Mouse (Mus musculus): ENCODE results near the gene Pemt. TPM values are rescaled to one million over a fixed set of nuclear protein-coding genes. Genes with fewer than 3 reads are reported as not detected.

Pemt gene
- polyA plus RNA-seq, 1 experiment, result 1.3 TPM

GRCm38 (mm10) chr11:59975241-59975640 lies 71.0 kb downstream of the Pemt start:
- no peak for TF ChIP-seq GATA1 (IDR thresholded peaks at IDR 0.05; ENCODE audit: low read length)

- TF ChIP-seq GATA1 (IDR thresholded peaks at IDR 0.05; ENCODE audit: low read length), result no peak
Observed at GRCm38 (mm10) chr11:59973389-59973788, 72.9 kb downstream of the Pemt start.

DNA sequence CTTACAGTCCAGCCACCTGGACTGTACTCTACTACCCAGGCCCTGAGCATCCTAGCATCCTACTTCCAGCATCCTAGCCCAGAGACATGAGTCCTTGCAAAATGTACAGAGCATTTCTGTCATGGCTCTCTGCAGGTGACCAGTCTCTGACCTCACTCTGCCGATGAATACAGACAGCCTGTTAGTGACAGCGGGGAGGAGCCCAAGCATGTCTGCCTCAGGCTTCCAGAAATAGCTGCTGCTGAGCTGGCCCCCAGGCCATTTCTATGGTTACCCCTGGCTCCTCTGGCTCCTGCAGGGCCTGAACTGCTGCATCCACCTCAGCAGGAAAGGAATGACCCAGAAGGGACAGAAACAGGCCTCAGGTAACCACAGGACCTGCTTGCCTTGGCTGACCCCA lies 74.6 kb downstream of the Pemt start:
- TF ChIP-seq GATA1 (IDR thresholded peaks at IDR 0.05; ENCODE audit: low read length), result no peak

DNA sequence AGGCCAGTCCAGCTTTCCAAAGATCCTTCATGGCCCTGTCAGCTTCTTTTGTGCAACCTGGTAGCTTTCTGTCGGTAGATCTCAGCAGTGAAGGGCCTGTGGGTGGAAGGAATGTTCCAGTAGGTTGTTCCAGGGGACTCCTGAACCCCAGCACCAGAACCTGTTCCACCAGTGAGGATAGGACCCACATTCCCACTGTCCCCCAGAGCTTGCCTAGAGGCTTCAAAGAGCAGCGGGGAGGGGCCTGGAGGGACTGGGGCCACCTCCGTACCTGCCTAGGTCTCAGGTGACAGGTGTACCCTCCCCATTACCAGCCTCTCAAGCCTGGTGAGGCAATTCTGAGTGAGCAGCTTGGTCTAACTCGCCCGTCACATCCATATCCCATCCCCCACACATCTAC lies 75.5 kb downstream of the Pemt start:
- TF ChIP-seq GATA1 (IDR thresholded peaks at IDR 0.05; ENCODE audit: low read length), result no peak

DNA sequence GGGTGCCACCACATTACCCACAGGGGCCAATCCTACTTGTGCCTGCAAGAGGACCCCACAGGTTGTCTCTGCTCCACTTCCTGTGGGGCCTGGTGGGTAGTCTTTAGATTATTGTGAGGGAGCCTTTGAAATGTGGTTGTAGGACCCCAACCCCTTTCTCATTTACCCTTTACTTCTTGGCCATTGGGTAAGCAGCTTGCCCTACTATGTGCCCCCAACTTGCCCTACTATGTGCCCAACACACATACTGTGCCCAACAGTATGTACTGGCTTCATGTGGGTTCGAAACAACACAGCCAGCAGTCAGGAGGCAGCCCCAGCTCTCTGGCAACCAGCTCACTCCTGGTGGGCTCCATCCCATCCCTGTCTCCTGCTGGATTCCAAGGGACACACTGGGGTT lies 78.5 kb downstream of the Pemt start:
- no peak for TF ChIP-seq GATA1 (IDR thresholded peaks at IDR 0.05; ENCODE audit: low read length)

DNA sequence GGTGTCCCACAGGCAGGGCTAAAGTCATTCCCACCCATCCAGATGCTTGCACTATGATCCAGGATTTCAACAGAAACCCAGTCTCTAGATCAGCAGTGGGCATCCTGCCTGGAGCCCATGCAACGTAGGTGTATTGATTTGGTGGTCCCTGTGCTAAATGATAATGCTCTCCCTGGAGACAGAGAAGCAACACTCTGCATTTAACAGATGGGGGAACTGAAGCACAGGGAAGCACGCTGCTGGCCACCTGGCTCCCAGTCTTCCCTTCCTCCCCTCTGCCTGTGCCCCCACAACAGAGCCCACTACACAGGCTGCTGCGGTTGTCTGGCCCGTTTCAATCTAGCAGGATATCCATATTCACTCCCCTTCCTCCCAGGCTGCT lies 80.2 kb downstream of the Pemt start:
- no peak for TF ChIP-seq GATA1 (IDR thresholded peaks at IDR 0.05; ENCODE audit: low read length)

DNA sequence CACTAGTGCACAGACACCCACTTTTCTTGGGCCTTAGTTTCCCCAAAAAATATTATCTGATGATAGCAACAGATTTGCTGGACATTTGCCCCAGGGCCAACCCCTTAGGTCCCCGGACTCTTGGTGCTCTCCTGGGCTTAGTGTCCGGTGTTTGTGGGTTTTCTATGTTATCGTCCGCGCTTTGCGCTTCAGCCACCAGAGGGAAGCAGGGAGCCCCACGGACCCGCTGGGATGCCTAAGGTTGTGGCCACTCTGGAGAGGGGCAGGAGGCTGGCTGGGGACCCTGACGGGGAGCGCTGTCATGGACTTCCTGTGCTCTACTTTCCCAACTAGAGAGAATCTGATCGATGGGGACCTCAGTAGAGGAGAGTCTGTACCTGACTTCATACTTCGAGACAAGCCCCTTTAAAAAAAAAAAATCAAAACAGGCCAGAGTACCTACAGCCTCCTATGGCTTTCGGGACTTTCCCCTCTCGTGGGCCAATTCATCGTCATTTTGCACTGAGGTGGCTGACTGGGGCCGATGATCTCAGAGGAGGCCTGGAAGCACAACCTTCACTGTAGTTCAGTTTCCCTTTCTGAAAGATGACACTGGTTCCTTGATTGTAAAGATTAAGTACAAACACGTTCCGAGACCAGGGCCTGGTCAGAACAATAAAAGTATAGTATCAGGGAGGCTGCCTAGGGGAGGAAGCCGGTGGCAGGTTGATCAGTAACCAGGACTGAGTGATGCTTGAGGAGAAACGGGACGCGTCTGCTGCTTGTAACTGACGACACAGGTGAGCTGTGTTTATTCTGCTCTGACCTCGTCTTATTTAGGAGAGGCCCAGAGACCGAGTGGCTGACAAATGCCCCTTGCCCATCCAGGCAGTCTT lies 80.8 kb downstream of the Pemt start:
- no peak for TF ChIP-seq GATA1 (IDR thresholded peaks at IDR 0.05; ENCODE audit: low read length)

DNA sequence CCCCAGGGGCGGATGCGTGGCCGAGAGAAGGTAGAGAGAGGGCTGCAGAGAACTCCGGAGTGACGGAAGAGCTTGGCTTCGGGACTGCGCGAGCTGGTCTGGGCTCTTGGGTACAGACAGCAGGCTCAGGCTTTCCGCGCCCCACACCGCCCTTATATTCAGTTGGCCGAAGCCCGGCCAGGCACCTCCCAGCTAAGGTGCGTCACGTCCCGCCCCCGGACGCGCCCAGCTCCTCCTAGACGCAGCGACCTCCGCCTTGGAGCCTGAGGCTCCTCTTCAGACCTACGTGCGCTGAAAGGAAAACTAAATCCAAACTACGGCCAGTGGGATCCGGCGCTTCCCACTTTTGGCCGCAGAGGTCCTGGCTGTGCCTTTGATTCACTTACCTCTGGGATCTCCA lies 81.5 kb downstream of the Pemt start, which contains the start of gene Rasd1:
Rasd1 (minus strand) TSS at position 127 of the 400 bp plus-strand sequence.
- TF ChIP-seq GATA1 (IDR thresholded peaks at IDR 0.05; ENCODE audit: low read length), result no peak

DNA sequence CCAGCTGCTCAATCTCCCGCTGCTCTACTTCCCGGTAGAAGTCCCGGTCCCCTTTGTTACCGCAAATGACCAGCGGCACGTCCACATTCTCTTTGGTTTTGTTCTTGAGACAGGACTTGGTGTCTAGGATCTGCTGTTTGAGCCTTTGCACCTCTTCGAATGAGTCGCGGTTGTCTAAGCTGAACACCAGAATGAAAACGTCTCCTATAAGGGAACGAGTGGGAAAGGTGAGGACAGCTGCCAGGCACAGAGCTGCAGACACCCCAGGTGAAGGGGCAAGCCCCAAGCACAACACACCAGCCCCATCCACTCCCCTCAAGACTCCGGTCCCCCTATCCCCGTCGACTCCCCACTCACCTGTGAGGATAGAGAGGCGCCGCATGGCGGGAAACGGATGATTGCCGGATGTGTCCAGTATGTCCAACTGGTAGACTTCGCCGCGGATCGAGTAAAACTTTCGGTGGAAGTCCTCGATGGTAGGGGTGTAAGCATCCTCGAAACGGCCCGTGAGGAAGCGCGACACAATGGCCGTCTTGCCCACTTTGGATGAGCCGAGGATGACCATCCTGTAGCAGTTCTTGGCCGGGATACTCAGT lies 82.0 kb downstream of the Pemt start:
- no peak for TF ChIP-seq GATA1 (IDR thresholded peaks at IDR 0.05; ENCODE audit: low read length)

GRCm38 (mm10) chr11:59963364-59964162 lies 82.7 kb downstream of the Pemt start:
- no peak for TF ChIP-seq GATA1 (IDR thresholded peaks at IDR 0.05; ENCODE audit: low read length)

DNA sequence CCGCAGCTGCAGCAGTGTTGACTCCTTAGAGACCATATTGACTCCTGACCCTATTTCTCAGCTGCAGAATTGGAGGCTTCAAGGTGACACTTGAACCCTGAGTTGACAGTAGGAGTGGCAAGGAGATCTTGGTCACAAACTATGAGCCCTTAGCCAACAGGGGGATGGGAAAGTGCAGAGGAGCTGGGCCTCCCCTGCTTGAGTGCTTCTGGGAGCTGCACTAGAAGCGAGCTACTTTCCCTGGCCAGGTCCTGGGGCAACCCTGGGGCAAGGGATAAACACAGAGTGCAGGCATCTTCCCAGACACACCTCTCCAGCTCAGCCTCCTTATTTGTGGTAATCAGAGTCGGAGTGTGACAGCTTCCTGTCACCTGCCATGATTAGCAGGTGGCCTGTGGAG lies 83.7 kb downstream of the Pemt start:
- no peak for TF ChIP-seq GATA1 (IDR thresholded peaks at IDR 0.05; ENCODE audit: low read length)

- no peak for TF ChIP-seq GATA1 (IDR thresholded peaks at IDR 0.05; ENCODE audit: low read length)
Observed at GRCm38 (mm10) chr11:59961338-59961875, 84.9 kb downstream of the Pemt start.

GRCm38 (mm10) chr11:59960476-59961337 lies 85.6 kb downstream of the Pemt start:
- TF ChIP-seq GATA1 (IDR thresholded peaks at IDR 0.05; ENCODE audit: low read length), result no peak

GRCm38 (mm10) chr11:59959453-59959852 lies 86.8 kb downstream of the Pemt start:
- no peak for TF ChIP-seq GATA1 (IDR thresholded peaks at IDR 0.05; ENCODE audit: low read length)

DNA sequence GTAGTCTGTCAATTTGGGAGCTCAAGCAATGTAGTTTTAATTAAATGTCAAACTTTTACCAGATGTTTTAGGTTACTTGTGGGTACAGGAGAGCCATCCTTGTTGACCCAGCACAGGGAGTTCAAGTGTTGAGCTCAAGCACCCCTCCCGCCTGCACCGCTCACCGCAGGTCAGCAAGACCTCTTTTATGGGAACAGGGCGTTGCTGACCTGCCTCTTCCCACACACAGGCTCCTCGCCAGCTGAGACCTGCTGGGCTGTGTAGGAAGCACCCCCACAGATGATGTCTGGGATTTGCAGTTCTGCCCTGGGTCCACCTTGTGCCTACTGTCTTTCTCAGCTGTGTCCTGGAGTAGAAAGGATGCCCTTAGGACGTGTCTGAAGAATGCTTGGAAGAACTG lies 89.5 kb downstream of the Pemt start:
- no peak for TF ChIP-seq GATA1 (IDR thresholded peaks at IDR 0.05; ENCODE audit: low read length)

Data from G1E-ER4 (cell line).